Mouse (Mus musculus): ENCODE measurements around the gene Pgk2. TPM values are rescaled to one million over a fixed set of nuclear protein-coding genes. Genes with fewer than 3 reads are reported as not detected.
A peak's percentile ranks its signal among the peaks of the same experiment; 100 is the strongest.
"Not testable (repeated sequence)": the region's sequence is repeated elsewhere in the genome, so short reads cannot be mapped to it uniquely, and the experiment has no call there.

Pgk2 gene
- not detected in 2 replicates for polyA plus RNA-seq (2012; rRNA removed)

GRCm38 (mm10) chr17:40208540-40208939 is at the start of gene Pgk2:
TSS of gene Pgk2 (minus strand) at chr17:40208640.
- no peak within 1 kb of the TSS for H3K27ac ChIP-seq (ENCODE audit: insufficient read depth, low read length)
- WGBS, result 78% methylated on average over 4 of the region's 4 CpGs
- H3K36me3 ChIP-seq (ENCODE audit: control insufficient read depth, insufficient read depth, low read length), result no peaks in the 10 kb centered on the region
- no peak for DNase-seq (ENCODE audit: low read depth in 1 of 2, low spot score in 2 of 2)
- no peak within 1 kb of the TSS for H3K4me3 ChIP-seq (ENCODE audit: extremely low read depth, insufficient read depth, insufficient read length)
- no peaks in the 10 kb centered on the region for H3K27me3 ChIP-seq (ENCODE audit: control insufficient read depth, insufficient read depth, low read length)
- no peak for TF ChIP-seq CTCF (IDR thresholded peaks at IDR 0.05; ENCODE audit: extremely low read depth, insufficient read depth, insufficient read length, insufficient replicate concordance)
- TF ChIP-seq POLR2A (IDR thresholded peaks at IDR 0.05; ENCODE audit: low read depth, low read length), result no peak
- H3K4me1 ChIP-seq (ENCODE audit: control insufficient read depth, insufficient read depth, insufficient read length), result no peaks in the 10 kb centered on the region

DNA sequence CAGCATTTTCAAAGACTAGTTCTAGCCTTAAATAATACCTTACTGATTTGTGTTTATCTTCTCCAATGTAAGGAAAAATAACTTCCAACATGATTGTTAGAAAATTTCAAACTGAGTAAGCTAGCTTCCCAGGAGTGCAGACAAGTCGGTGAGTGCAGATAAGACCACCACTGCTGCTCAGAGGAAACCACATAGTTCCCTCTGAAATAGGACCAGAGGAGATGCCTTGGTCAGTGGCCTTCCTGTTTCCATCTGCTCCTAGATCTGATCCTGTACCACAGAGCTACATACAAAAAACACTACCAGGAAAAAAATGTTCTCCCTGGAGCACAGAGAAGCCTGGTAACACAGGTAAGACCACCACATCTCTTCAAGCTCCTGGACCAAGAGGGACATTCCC is 44.0 kb upstream of the Pgk2 start:
- no peaks in the 10 kb centered on the region for H3K4me1 ChIP-seq (ENCODE audit: control insufficient read depth, insufficient read depth, insufficient read length)
- no peak overlapping the region for H3K4me3 ChIP-seq (ENCODE audit: extremely low read depth, insufficient read depth, insufficient read length)
- no peaks in the 10 kb centered on the region for H3K27me3 ChIP-seq (ENCODE audit: control insufficient read depth, insufficient read depth, low read length)
- WGBS, result 25% methylated on average over 1 of the region's 1 CpGs
- no peak overlapping the region for H3K27ac ChIP-seq (ENCODE audit: insufficient read depth, low read length)
- H3K36me3 ChIP-seq (ENCODE audit: control insufficient read depth, insufficient read depth, low read length), result no peaks in the 10 kb centered on the region
- TF ChIP-seq CTCF (IDR thresholded peaks at IDR 0.05; ENCODE audit: extremely low read depth, insufficient read depth, insufficient read length, insufficient replicate concordance) (no peak), POLR2A (IDR thresholded peaks at IDR 0.05; ENCODE audit: low read depth, low read length) (no peak)
- no peak for DNase-seq (ENCODE audit: low read depth in 1 of 2, low spot score in 2 of 2)

DNA sequence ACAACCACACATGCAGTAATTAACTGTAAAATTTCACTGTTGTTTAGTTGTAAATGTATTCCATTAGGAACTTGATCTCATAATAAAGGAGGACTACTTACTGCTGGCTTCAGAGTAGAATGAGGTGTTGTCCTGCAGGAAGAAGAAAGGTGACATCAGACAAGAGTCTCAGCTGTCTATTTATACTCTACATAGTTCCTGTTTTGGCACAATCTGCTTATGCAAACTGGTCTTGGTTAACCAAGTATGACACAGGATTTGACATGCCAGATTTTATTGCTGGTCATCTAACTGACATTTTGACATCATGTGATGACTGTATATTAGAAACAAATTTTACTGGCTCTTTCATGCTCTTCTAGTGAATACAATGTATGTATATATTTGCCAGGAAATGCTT is 33.7 kb upstream of the Pgk2 start, which contains the start of gene Crisp3:
Gene Crisp3, minus strand, starts transcription at position 154 of the 400 bp plus-strand sequence.
- Histone ChIP-seq H3K4me1 (ENCODE audit: control insufficient read depth, insufficient read depth, insufficient read length) (no peaks in the 10 kb centered on the region), H3K27ac (ENCODE audit: insufficient read depth, low read length) (no peak within 1 kb of the TSS), H3K27me3 (ENCODE audit: control insufficient read depth, insufficient read depth, low read length) (no peaks in the 10 kb centered on the region), H3K4me3 (ENCODE audit: extremely low read depth, insufficient read depth, insufficient read length) (no peak within 1 kb of the TSS), H3K36me3 (ENCODE audit: control insufficient read depth, insufficient read depth, low read length) (no peaks in the 10 kb centered on the region)
- TF ChIP-seq CTCF (IDR thresholded peaks at IDR 0.05; ENCODE audit: extremely low read depth, insufficient read depth, insufficient read length, insufficient replicate concordance) (no peak), POLR2A (IDR thresholded peaks at IDR 0.05; ENCODE audit: low read depth, low read length) (no peak)
- DNase-seq (ENCODE audit: low read depth in 1 of 2, low spot score in 2 of 2), result peak in 1 of 2 experiments; percentile 7

DNA sequence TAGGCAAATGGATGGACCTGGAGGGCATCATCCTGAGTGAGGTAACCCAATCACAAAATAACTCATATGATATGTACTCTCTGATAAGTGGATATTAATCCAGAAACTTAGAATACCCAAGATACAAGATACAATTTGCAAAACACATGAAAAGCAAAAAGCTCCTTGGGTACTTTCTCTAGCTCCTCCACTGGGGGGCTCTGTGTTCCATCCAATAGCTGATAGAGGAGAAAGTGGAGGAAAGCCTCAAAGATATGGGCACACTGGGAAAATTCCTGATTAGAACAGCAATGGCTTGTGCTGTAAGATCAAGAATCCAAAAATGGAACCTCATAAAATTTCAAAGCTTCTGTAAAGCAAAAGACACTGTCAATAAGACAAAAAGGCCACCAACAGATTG is 6.6 kb downstream of the Pgk2 start:
- not testable (repeated sequence) for H3K36me3 ChIP-seq (ENCODE audit: control insufficient read depth, insufficient read depth, low read length); H3K27ac ChIP-seq (ENCODE audit: insufficient read depth, low read length); H3K4me1 ChIP-seq (ENCODE audit: control insufficient read depth, insufficient read depth, insufficient read length); H3K27me3 ChIP-seq (ENCODE audit: control insufficient read depth, insufficient read depth, low read length); DNase-seq (ENCODE audit: low read depth in 1 of 2, low spot score in 2 of 2); H3K4me3 ChIP-seq (ENCODE audit: extremely low read depth, insufficient read depth, insufficient read length)

DNA sequence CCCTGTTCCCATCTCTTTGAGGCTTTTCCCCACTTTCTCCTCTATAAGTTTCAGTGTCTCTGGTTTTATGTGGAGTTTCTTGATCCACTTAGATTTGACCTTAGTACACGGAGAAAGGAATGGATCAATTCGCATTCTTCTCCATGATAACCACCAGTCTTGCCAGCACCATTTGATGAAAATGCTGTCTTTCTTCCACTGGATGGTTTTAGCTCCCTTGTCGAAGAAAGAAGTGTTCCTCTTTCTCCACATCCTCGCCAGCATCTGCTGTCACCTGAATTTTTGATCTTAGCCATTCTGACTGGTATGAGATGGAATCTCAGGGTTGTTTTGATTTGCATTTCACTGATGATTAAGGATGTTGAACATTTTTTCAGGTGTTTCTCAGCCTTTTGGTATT is 18.2 kb downstream of the Pgk2 start:
- not testable (repeated sequence) for H3K36me3 ChIP-seq (ENCODE audit: control insufficient read depth, insufficient read depth, low read length); H3K4me3 ChIP-seq (ENCODE audit: extremely low read depth, insufficient read depth, insufficient read length); H3K27ac ChIP-seq (ENCODE audit: insufficient read depth, low read length); DNase-seq (ENCODE audit: low read depth in 1 of 2, low spot score in 2 of 2); H3K4me1 ChIP-seq (ENCODE audit: control insufficient read depth, insufficient read depth, insufficient read length); H3K27me3 ChIP-seq (ENCODE audit: control insufficient read depth, insufficient read depth, low read length)
- 89% methylated on average over 4 of the region's 4 CpGs for WGBS

GRCm38 (mm10) chr17:40157729-40158359 is 50.6 kb downstream of the Pgk2 start:
- H3K27ac ChIP-seq (ENCODE audit: insufficient read depth, low read length); H3K4me3 ChIP-seq (ENCODE audit: extremely low read depth, insufficient read depth, insufficient read length); DNase-seq (ENCODE audit: low read depth in 1 of 2, low spot score in 2 of 2); H3K27me3 ChIP-seq (ENCODE audit: control insufficient read depth, insufficient read depth, low read length); H3K36me3 ChIP-seq (ENCODE audit: control insufficient read depth, insufficient read depth, low read length); H3K4me1 ChIP-seq (ENCODE audit: control insufficient read depth, insufficient read depth, insufficient read length): not testable (repeated sequence)
- WGBS, result 46% methylated on average over 8 of the region's 8 CpGs

Other genes starting within 250 kb of the Pgk2 start
- not detected in 2 replicates for gene AC192777.2, start 113.2 kb downstream of the Pgk2 start, polyA plus RNA-seq (2012; rRNA removed)
- gene Crisp3, start 33.6 kb upstream of the Pgk2 start, polyA plus RNA-seq (2012; rRNA removed), result 0.18 and 0.33 TPM in 2 replicates
- gene Crisp1, start 110.6 kb upstream of the Pgk2 start, polyA plus RNA-seq (2012; rRNA removed), result not detected in 2 replicates

Data from spleen, adult 2 months (tissue).